Mouse (Mus musculus): ENCODE data around the gene Smc3. TPM values are rescaled to one million over a fixed set of nuclear protein-coding genes. Genes with fewer than 3 reads are reported as not detected.

Smc3 gene
- polyA plus RNA-seq, 2 experiments, result 42.4 to 60.8 TPM

GRCm38 (mm10) chr19:53565565-53566277 lies 34.5 kb upstream of the Smc3 start:
- Histone ChIP-seq H3K27ac (replicated peaks; ENCODE audit: low read depth, low read length) (no peak overlapping the region), H3K9me3 (ENCODE audit: control insufficient read depth, low read length) (no peaks in the 10 kb centered on the region), H3K4me3 (replicated peaks; ENCODE audit: low read length) (no peak overlapping the region), H3K4me2 (replicated peaks; ENCODE audit: low read depth, low read length, severe bottlenecking) (no peak overlapping the region), H3K4me1 (ENCODE audit: control insufficient read depth, insufficient read depth, low read length) (no peaks in the 10 kb centered on the region), H3K36me3 (ENCODE audit: control insufficient read depth, insufficient read depth, low read length) (no peaks in the 10 kb centered on the region), H3K27me3 (ENCODE audit: control insufficient read depth, insufficient read depth, low read length) (no peaks in the 10 kb centered on the region), H3K9ac (ENCODE audit: low read depth, low read length, severe bottlenecking) (no peak overlapping the region)
- TF ChIP-seq POLR2A (IDR thresholded peaks at IDR 0.05; ENCODE audit: borderline replicate concordance, extremely low read depth, insufficient read depth, insufficient read length), result no peak
- no peak for DNase-seq (ENCODE audit: low spot score)
- no peak for ATAC-seq (ENCODE audit: low FRiP score, low read depth)
- 90% methylated on average over 14 of the region's 14 CpGs for WGBS

- no peak overlapping the region for H3K27ac ChIP-seq (replicated peaks; ENCODE audit: low read depth, low read length)
- no peaks in the 10 kb centered on the region for H3K27me3 ChIP-seq (ENCODE audit: control insufficient read depth, insufficient read depth, low read length)
- no peaks in the 10 kb centered on the region for H3K9me3 ChIP-seq (ENCODE audit: control insufficient read depth, low read length)
- ATAC-seq (ENCODE audit: low FRiP score, low read depth) (no peak), DNase-seq (ENCODE audit: low spot score) (no peak)
- no peaks in the 10 kb centered on the region for H3K4me1 ChIP-seq (ENCODE audit: control insufficient read depth, insufficient read depth, low read length)
- no peaks in the 10 kb centered on the region for H3K36me3 ChIP-seq (ENCODE audit: control insufficient read depth, insufficient read depth, low read length)
- H3K4me3 ChIP-seq (replicated peaks; ENCODE audit: low read length), result no peak overlapping the region
- WGBS, result 43% methylated on average over 11 of the region's 11 CpGs
- H3K4me2 ChIP-seq (replicated peaks; ENCODE audit: low read depth, low read length, severe bottlenecking), result no peak overlapping the region
- H3K9ac ChIP-seq (ENCODE audit: low read depth, low read length, severe bottlenecking), result no peak overlapping the region
- no peak for TF ChIP-seq POLR2A (IDR thresholded peaks at IDR 0.05; ENCODE audit: borderline replicate concordance, extremely low read depth, insufficient read depth, insufficient read length)
Measured at GRCm38 (mm10) chr19:53567864-53568263, 32.3 kb upstream of the Smc3 start.

- DNase-seq (ENCODE audit: low spot score), result no peak
- H3K27me3 ChIP-seq (ENCODE audit: control insufficient read depth, insufficient read depth, low read length), result no peaks in the 10 kb centered on the region
- no peaks in the 10 kb centered on the region for H3K9me3 ChIP-seq (ENCODE audit: control insufficient read depth, low read length)
- H3K36me3 ChIP-seq (ENCODE audit: control insufficient read depth, insufficient read depth, low read length), result no peaks in the 10 kb centered on the region
- H3K9ac ChIP-seq (ENCODE audit: low read depth, low read length, severe bottlenecking), result no peak overlapping the region
- no peak overlapping the region for H3K4me2 ChIP-seq (replicated peaks; ENCODE audit: low read depth, low read length, severe bottlenecking)
- TF ChIP-seq POLR2A (IDR thresholded peaks at IDR 0.05; ENCODE audit: borderline replicate concordance, extremely low read depth, insufficient read depth, insufficient read length), result no peak
- no peak overlapping the region for H3K4me3 ChIP-seq (replicated peaks; ENCODE audit: low read length)
- no peaks in the 10 kb centered on the region for H3K4me1 ChIP-seq (ENCODE audit: control insufficient read depth, insufficient read depth, low read length)
- H3K27ac ChIP-seq (replicated peaks; ENCODE audit: low read depth, low read length), result no peak overlapping the region
- WGBS, result 70% methylated on average over 3 of the region's 3 CpGs
- no peak for ATAC-seq (ENCODE audit: low FRiP score, low read depth)
Measured at GRCm38 (mm10) chr19:53568553-53568952, 31.6 kb upstream of the Smc3 start.

- Histone ChIP-seq H3K4me2 (replicated peaks; ENCODE audit: low read depth, low read length, severe bottlenecking) (no peak overlapping the region), H3K27me3 (ENCODE audit: control insufficient read depth, insufficient read depth, low read length) (no peaks in the 10 kb centered on the region), H3K27ac (replicated peaks; ENCODE audit: low read depth, low read length) (no peak overlapping the region), H3K4me3 (replicated peaks; ENCODE audit: low read length) (no peak overlapping the region), H3K9ac (ENCODE audit: low read depth, low read length, severe bottlenecking) (no peak overlapping the region), H3K9me3 (ENCODE audit: control insufficient read depth, low read length) (no peaks in the 10 kb centered on the region), H3K36me3 (ENCODE audit: control insufficient read depth, insufficient read depth, low read length) (no peaks in the 10 kb centered on the region), H3K4me1 (ENCODE audit: control insufficient read depth, insufficient read depth, low read length) (no peaks in the 10 kb centered on the region)
- DNase-seq (ENCODE audit: low spot score) (no peak), ATAC-seq (ENCODE audit: low FRiP score, low read depth) (no peak)
- WGBS, result 67% methylated on average over 4 of the region's 4 CpGs
- no peak for TF ChIP-seq POLR2A (IDR thresholded peaks at IDR 0.05; ENCODE audit: borderline replicate concordance, extremely low read depth, insufficient read depth, insufficient read length)
Measured at GRCm38 (mm10) chr19:53571056-53571455, 29.1 kb upstream of the Smc3 start.

GRCm38 (mm10) chr19:53571501-53572428 lies 28.4 kb upstream of the Smc3 start:
- no peak for TF ChIP-seq POLR2A (IDR thresholded peaks at IDR 0.05; ENCODE audit: borderline replicate concordance, extremely low read depth, insufficient read depth, insufficient read length)
- Histone ChIP-seq H3K36me3 (ENCODE audit: control insufficient read depth, insufficient read depth, low read length) (no peaks in the 10 kb centered on the region), H3K9ac (ENCODE audit: low read depth, low read length, severe bottlenecking) (no peak overlapping the region), H3K9me3 (ENCODE audit: control insufficient read depth, low read length) (no peaks in the 10 kb centered on the region), H3K4me1 (ENCODE audit: control insufficient read depth, insufficient read depth, low read length) (no peaks in the 10 kb centered on the region), H3K27ac (replicated peaks; ENCODE audit: low read depth, low read length) (no peak overlapping the region), H3K27me3 (ENCODE audit: control insufficient read depth, insufficient read depth, low read length) (no peaks in the 10 kb centered on the region), H3K4me2 (replicated peaks; ENCODE audit: low read depth, low read length, severe bottlenecking) (no peak overlapping the region), H3K4me3 (replicated peaks; ENCODE audit: low read length) (no peak overlapping the region)
- 72% methylated on average over 18 of the region's 18 CpGs for WGBS
- ATAC-seq (ENCODE audit: low FRiP score, low read depth) (no peak), DNase-seq (ENCODE audit: low spot score) (no peak)

Data from limb, embryonic 14.5 days (tissue).